Mouse (Mus musculus) brain, embryonic 14.5 days (tissue): ENCODE data around the gene Stkld1.

Source experiments
- CTCF ChIP-seq: fragments of 200-500 bp; IDR thresholded peaks from 2 replicates; pipeline ENCODE4 v1.5.1; 2012; ENCODE audit warnings: inconsistent platforms, mild to moderate bottlenecking, moderate library complexity, borderline replicate concordance; ENCODE audit not compliant: insufficient read depth, insufficient read length; ENCODE audit errors: extremely low read depth
- POLR2A ChIP-seq: fragments of 200-500 bp; IDR thresholded peaks from 2 replicates; pipeline ENCODE4 v1.6.1; 2012; ENCODE audit warnings: mild to moderate bottlenecking, inconsistent platforms, borderline replicate concordance; ENCODE audit not compliant: poor library complexity, insufficient read depth, insufficient read length, severe bottlenecking; ENCODE audit errors: extremely low read depth

GRCm38 (mm10) chr2:26920190-26920855 is 13.5 kb upstream of the Stkld1 start:
- TF ChIP-seq CTCF (no peak), POLR2A (no peak)
